Mouse (Mus musculus): ENCODE results near the gene Nr3c2.

Gene Nr3c2

GRCm38 (mm10) chr8:76971761-76972404, 72.6 kb downstream of the Nr3c2 start:
- DNase-seq (ENCODE audit: low read depth, low spot score): peak; percentile 48

GRCm38 (mm10) chr8:76972947-76973552, 73.8 kb downstream of the Nr3c2 start:
- DNase-seq (ENCODE audit: low read depth, low spot score): peak; percentile 4

DNA sequence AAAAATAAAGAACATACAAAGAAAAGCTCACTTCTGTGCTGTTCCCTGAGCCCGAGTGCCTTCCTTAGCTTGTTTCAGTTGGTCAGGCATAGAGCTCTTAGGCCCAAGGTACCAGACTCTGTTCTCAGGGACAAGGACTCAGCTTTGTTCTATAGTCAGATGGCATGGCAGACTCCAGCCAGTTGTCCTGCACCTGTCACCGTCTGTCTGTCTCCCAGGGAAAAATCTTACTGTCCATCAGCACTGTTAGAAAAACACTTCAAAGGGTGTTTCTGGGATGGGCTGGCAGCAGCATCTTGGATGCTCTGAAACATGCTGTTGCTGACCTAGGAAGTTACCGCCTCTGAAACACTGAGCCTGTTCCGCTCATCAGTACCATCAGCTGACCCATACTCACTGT, 78.7 kb downstream of the Nr3c2 start:
- DNase-seq (ENCODE audit: low read depth, low spot score): no peak

- no peak for DNase-seq (ENCODE audit: low read depth, low spot score)
Observed at GRCm38 (mm10) chr8:76984082-76984481, 84.8 kb downstream of the Nr3c2 start.

GRCm38 (mm10) chr8:76984851-76985250, 85.6 kb downstream of the Nr3c2 start:
- no peak for DNase-seq (ENCODE audit: low read depth, low spot score)

DNA sequence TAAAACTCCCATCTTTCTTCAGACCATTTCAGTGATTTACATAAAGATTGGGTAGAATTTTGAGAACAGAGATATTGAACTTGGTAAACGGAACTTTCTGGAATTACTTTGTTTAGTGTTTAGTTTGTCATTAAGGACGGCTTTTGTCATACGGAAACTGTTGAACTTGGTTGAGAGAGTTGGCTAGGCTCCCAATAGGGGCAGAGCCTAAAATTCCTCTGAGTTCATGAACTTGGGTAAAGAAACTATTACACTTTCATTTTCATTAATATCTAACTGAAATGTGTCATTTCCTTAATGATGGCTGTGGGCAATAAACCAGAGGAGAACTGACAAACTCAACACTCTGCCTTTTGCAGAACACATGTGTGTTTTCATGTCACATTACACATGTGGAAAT, 88.6 kb downstream of the Nr3c2 start:
- DNase-seq (ENCODE audit: low read depth, low spot score): no peak

DNA sequence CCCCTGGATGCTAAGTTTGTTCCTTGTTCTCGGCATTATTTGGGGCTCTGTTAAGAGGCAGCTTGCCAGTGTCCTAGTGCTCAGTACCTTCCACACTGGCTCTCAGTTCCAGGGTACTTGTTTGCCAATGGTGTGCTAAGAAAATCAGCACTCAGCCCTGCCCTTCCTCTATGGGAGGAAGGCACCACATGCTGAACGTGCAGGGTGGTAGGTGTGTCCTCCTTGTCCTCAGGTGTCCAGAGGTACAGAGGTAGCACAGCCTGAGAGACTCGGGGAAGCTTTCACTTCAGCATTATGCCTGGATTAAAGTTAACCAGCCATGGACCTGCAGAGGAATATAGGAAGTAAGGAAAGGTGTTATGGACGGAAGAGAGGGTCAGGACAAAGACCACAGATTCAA, 99.0 kb downstream of the Nr3c2 start:
- no peak for DNase-seq (ENCODE audit: low read depth, low spot score)

DNA sequence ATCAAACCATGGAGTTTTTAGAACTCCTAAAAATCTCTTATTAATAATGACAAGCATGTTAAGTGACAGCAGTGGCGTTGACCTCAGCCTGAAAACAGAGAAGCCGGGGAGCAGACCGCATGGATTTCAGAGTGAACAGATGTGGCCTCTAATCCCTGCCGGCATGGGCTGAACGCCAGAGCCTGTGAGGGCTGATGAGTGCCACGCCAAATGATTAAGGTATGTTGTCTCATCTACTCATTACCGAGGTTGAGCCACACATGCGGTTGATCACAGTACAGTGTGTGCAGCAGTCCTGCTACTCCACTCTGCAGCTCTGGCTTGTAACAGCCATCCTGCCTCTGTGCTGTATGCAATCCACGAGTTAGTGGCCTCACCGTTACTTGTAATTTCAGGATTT, 110.2 kb downstream of the Nr3c2 start:
- no peak for DNase-seq (ENCODE audit: low read depth, low spot score)

DNA sequence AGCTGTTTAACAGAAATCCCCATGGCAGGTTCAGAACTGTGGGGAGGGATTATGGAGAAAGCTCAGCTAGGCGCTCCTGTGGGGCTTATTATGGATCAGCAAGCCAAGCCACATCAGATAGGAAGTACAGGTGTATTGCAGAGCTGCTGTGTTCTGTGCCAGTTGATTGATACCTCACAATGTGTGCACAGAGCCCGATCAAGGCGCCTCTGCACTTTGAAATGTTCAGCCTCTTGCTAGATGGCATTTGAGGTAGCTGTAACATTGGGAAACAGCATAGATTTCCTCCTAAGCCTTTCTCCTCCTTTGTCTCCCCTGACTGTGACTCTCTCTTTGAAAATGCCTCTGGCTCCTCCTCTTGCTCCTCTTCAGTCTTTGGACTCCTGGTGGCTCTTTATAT, 112.7 kb downstream of the Nr3c2 start:
- no peak for DNase-seq (ENCODE audit: low read depth, low spot score)

GRCm38 (mm10) chr8:77012641-77013040, 113.4 kb downstream of the Nr3c2 start:
- no peak for DNase-seq (ENCODE audit: low read depth, low spot score)

DNA sequence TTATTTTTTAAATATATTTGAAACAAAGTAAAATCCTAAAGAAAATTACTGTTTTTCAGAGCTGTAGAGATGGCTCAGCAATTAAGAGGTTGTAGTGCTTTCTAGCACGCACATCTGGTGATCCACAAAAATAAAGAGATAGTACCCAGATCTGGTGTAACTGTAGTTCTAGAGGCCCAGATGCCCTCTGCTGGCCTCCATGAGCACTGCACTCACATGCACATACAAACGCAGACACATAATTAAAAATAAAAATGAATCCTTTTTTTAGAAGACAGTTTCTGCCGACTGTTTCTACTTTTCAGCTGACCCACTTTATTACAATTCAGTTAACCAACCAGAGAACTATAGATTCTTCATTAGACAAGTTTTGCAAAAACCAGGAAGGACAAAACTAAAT, 117.5 kb downstream of the Nr3c2 start:
- no peak for DNase-seq (ENCODE audit: low read depth, low spot score)

DNA sequence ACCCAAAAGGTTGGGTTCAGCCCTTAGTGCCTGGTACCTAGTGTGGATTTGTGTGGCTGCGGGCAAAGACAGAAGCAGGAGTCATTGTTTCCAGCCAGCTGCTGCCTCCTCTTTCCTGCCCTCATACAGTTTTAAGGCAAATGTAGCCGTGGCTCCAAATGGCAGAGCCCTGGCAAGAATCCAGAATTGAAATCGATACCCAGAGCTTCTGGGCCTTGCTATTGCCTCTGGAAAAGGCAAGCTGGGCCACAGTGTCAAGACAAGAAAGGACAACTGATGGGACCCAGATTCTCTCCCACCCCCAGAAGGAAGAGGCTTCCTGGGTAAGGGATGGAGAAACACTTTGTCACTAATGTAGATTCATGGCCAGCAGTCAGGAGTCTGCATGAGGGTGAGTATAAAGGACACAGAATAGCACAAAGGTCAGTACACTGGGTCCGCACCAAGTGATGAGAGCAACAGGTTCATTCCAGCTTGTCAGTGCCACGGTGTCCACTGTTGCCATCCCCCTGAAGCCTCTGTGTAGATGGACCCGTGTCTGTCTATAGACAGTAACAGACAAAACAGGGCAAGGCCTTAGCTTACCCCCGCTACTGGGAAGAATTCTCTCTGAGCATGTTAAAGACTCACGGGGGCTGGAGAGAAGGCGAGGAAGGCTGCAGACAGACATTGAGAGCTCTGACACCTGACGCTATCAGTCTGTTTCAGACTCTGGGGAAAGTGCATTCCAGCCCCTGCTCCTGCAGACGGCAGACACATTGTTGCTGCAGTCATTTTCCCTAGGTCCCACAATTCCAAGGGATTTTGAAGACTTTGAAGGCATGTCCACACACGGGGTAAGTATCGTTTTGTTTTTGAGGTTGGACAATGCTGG, 124.8 kb downstream of the Nr3c2 start:
- DNase-seq (ENCODE audit: low read depth, low spot score): peak; percentile 34

DNA sequence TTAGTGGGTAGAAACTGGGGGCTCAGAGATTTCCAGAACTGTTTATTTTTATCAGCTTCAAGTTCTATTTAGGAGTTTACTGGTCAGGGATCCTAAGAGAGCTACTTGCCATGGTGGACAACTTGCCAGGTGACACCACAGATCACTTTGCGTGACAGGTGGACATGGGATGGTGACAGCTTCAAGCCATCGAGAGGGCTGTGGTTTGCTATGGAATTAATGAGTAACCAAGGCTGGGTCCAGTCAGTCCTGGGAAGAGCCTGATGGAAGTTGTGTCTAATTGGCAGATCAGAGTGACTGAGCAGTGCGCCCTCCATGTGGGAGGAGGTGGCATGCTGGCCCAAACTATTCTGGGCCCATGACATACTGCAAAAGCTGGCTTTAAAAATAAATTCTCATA, 132.0 kb downstream of the Nr3c2 start:
- peak; percentile 70 for DNase-seq (ENCODE audit: low read depth, low spot score)

DNA sequence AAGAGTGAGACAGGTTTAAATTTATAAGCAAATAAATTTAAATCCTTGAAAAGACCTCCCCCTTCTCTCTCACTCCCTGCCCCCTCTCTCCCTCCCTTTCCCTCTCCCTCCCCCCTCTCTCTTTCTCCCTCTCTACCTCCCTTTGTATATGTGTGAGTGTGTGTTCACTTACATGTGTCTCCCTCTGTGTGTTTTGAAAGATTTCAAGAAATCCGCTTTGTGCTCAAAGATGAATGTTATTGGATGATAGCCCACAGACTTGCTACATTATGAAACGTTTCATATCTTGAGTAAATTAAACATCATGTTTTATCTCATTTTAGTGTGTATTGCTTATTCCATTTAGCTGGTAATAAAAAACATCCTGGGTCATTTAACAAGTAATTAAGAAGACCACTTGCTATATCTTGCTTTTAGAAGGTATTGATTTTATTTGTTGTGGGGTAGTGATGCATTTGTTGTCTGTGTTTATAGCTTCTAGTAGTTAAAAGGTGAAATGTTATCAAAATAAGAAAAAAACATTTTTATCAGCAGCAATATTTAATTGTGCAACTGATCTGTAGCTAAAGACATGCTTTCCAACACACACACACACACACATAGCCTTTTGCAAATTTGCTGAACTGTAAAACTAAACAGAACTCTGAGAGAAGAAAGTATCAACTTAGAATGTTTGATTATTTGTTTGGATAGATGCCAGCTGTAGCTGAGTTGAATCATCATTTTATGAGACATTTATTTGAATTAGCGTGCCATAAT, 134.6 kb downstream of the Nr3c2 start:
- DNase-seq (ENCODE audit: low read depth, low spot score): no peak

DNA sequence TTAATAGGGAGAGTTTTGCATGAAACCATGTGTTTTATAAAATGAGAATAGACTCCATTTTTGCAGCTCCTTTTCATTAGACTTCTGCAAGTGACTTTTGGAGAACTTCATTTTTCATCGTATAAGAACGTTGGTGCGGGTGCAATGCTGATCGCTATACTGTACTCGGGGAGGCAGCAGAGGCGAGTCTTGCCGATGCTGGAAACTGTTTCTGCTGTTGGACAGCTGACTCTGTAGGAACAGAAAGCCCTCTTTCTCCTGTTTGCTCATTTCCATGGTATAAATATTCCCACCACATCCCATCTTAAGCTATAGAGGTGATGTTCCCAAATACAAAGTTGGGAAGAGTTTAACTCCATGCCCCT, 135.2 kb downstream of the Nr3c2 start:
- DNase-seq (ENCODE audit: low read depth, low spot score): no peak

DNA sequence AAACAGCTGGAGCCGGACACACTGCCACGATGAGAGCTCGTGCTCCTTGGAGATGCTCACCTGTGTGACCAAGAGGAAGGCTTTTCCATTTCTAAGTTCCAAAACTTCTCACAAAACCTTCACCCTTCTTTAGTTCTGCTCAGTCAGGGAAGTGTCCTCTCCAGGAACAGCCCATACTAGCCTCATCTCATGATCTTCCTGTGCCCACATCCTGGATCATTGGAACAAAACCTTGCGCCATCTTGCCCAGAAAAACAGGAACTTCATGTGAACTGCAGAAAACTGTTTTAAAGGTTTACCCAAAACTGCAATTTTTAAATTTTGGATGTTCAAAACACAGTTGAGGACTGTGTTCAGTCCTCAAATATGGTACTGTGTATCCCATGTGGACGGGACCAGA, 142.0 kb downstream of the Nr3c2 start:
- no peak for DNase-seq (ENCODE audit: low read depth, low spot score)

DNA sequence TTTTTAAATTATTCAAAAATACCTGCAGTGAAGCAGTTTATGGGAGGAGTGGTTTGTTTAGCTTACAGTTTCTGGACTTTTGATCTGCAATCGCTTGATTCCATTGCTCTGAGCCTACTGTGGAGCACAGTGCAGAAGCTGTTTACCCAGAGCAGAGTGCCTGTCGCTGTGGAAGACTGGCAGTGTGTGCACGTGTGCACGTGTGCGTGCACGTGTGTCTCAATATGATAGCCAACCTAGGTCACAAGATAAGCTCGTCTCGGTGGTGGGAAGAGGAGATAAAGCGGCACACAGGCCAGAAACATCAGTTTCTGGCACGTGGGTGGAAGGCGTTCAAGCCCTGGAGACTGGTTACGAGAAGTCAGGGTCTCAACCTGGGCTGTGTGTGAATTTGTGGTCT, 145.6 kb downstream of the Nr3c2 start:
- DNase-seq (ENCODE audit: low read depth, low spot score): no peak

GRCm38 (mm10) chr8:77045711-77046110, 146.5 kb downstream of the Nr3c2 start:
- DNase-seq (ENCODE audit: low read depth, low spot score): no peak

DNA sequence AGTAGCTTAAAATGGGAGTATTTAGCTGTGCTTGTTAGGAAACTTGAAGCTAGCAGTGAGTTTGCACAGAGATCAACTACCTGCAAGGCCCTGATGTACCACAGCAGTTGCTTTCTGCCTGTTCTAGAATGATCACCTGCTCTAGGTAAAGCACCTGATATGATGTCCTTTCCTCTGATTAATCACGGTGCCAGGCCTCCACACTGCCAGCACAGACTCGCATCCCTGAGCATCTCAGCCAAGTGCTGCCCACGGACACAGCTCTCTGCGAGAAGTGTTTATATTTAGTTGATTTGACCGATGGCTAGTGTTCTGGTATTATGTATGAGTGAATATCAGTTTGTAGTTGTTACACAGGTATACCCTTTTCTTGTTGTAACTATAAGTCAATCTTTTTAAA, 147.0 kb downstream of the Nr3c2 start:
- no peak for DNase-seq (ENCODE audit: low read depth, low spot score)

DNA sequence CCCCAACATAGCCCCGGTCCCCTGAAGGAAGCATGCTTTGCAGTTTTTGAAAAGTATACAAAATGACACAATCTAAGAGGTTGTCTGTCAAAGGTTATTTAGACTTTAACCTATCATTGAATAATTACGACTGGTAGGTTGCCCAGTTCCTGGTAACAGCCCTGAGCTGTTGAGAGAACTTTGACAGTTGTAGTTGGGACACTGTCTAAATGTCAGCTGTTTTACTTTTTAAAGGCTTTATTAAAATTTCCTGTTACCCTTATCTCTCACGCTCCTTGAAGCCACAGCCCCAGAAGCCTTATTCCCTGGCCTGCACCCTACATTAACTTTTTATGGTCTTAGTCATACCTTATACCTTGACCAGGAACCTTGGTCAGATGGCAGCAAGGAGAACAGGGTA, 147.5 kb downstream of the Nr3c2 start:
- no peak for DNase-seq (ENCODE audit: low read depth, low spot score)

DNA sequence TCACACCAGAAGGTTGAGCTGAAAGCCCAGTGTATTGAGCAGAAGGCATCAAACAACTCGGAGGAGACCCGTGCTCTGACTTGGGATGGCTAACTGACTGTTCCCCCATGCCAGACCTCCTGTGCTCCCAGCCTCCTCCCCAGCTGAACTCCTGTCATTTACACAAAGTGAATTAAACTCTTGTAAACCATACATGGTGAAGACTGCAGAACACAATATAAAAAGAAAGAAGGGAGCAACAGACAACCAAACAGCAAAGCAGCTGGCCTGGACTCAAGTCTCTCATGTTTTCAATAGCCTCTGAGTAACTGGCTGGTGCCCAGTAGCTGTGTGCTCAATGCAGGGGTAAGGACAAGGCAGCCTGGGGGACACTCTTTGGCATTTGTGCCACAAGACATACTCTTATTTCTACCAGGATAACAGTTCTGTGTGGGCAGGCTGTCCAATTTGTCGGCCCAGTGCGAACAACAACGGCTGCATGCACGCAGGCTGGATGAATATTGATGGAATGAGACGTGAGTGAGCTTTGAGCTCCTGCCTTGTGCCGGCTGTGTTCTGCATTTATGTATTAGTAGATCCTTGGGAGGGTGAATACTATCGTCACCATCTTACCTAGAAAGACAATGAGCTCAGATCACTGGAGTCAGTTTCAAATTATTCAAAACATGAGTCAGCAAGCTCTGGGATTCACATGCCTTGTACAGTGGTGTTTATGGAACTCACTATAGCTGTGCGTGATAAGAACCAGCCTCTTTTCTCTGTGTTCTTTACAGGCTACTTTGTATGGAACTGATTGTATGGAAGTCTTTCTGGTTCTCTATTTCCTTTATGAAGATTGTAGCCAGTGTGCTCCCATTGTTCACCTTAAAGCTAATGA, 152.4 kb downstream of the Nr3c2 start:
- DNase-seq (ENCODE audit: low read depth, low spot score): no peak
